Mouse (Mus musculus): ENCODE results near the gene Dhx30.

DNA sequence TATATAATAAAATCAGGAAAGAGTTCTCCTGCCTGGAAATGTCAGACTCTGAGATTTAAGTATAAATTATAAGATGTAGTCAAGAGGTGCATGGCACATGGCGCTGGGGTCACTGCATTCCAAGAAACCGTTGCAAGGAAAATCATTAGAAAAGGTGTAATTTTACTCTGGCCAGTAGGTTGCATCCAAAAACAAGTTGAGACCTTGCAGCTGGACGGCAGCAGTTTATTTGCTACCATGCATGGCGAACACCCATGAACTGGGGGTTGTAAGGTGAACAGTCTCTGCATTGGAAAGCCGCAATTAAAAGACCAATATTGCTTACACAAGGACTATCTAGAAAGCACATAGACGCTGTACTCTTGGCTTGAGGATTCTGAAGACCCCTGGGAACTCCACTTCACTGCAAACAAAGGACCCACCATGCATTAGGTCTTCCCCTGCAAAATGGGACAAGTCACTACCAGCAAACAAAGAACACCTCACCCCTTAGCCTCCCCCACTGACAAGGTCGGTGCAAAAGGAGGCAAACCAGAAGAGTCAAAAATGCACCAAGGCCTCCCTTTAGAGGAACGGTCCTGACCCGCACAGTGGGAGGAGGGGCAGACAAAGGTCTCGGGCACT lies 1.2 kb downstream of the Dhx30 start:
- TF ChIP-seq CTCF (IDR thresholded peaks at IDR 0.05; ENCODE audit: low read depth) (no peak), EP300 (optimal IDR thresholded peaks at IDR 0.05) (no peak)
